Mouse (Mus musculus): ENCODE results near the gene Fam234b.

The Fam234b gene

DNA sequence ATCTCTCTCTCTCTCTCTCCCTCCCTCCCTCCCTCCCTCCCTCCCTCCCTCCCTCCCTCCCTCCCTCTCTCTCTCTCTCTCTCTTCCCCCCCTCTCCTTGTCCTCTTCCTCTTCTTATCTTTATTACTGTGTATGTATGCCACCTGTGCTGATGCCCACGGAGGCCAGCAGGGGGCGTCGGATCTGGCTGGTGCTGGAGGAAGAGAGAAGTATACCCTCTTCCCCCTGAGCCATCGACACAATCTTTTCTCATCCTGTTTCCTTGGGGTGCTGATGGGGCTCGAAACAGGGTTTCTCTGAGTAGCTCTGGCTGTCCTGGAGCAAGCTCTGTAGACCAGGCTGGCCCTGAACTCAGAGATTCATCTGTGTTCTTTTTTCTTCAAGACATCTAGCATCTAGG, 14.9 kb upstream of the Fam234b start:
- DNase-seq (ENCODE audit: low spot score), result no peak

- no peak for DNase-seq (ENCODE audit: low spot score)
These were observed 13.8 kb upstream of the Fam234b start for GRCm38 (mm10) chr6:135183961-135184360.

- no peak for DNase-seq (ENCODE audit: low spot score)
These were observed 10.5 kb upstream of the Fam234b start for GRCm38 (mm10) chr6:135187076-135187917.

- DNase-seq (ENCODE audit: low spot score), result no peak
These were observed 9.1 kb upstream of the Fam234b start for GRCm38 (mm10) chr6:135188629-135189028.

DNA sequence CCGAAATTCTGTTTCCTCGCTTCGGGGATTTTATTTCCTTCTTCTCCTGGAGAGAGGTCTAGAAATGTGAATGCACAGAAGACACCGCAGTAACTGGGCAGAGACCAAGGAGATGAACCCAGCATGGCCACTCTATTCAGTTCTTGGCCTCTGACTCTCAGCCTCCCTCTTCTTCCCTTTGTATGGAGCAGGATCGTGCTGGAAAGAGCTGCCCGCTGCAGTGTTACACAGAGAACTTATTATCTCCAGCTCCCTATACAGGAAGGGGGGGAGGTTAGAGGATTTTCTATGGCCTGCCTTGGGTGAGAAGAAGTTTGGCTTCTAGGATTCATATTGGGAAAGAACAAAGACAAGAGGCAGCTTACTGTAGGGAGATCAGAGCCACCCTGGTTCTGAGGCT, 7.7 kb upstream of the Fam234b start:
- DNase-seq (ENCODE audit: low spot score), result no peak

GRCm38 (mm10) chr6:135191906-135192305, 5.9 kb upstream of the Fam234b start:
- DNase-seq (ENCODE audit: low spot score), result no peak

DNA sequence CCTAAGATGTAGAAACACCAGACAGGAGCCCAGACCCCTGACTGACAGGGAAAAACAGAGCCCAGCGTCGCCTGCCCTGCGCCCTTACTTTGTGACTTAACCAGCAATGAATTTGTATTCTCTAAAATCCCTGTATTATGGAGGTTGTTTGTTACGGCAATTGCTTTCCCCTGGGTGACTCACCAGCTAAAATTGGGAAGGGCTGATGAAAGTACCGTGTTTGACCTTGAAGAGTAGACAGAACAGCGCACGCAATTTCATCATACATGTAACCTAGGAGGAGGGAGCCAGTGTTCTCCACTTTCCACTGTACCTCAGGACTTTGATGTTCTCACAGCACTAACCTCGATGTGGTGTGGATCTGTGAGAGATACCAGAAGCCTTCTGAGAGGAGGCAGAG, 4.8 kb upstream of the Fam234b start:
- no peak for DNase-seq (ENCODE audit: low spot score)

DNA sequence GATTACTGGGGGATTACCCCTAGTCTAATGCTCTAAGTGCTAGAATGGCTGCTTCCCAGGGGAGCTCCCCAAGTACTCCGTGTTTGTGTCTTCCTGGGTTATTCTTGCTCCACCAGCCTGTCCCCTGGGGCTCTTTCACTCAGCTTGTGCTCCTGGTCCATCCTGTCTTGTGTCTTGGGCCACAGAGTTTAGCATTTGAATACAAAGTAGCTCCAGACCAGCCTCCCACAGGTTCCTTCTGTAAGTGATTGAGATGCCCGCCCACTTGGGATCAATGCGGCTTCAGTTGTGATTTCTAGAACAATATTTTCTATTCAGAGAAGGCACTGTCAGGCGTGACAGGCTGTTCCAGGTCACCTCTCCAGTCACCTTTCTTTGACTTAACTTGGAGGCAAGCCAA, 4.0 kb upstream of the Fam234b start:
- DNase-seq (ENCODE audit: low spot score), result no peak

DNA sequence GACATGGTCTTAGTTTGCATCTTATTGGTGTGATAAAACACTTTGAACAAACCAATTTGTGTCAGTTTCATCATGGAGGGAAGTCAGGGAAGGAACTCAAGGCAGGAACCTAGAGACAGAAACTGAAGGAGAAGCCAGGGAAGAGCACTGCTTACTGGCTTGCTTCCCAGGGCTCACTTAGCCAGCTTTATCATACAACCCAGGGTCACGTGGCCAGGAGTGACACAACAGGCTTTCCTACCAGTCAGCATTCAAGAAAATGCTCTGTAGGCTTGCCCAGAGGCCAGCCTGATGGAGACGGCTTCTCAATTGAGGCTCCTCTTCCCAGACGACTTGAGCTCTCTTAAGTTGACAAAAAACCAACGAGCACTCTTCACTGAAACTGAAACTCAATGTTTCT, 2.9 kb upstream of the Fam234b start:
- DNase-seq (ENCODE audit: low spot score), result no peak

DNA sequence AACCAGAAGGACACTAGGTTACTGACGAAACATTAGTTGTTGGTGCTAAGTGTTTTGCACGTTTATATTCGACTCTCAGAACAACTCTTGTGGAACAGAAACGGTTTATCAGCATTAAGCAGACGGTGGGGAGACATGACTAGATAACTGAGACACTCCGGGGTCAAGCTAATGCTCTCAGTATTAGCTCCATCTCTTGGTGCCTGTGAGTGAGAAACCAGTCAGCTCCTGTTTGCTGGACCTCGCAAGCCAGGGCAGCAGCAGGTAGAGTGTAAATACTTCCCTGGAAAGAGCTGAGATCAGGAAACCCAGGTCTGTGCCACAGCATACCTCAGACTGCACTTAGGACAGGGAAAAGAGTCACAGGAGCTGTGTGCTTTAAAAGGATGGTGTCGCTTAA, 1.1 kb upstream of the Fam234b start:
- DNase-seq (ENCODE audit: low spot score), result no peak

GRCm38 (mm10) chr6:135197446-135197845, 331 bp upstream of the Fam234b start:
- DNase-seq (ENCODE audit: low spot score), result no peak

DNA sequence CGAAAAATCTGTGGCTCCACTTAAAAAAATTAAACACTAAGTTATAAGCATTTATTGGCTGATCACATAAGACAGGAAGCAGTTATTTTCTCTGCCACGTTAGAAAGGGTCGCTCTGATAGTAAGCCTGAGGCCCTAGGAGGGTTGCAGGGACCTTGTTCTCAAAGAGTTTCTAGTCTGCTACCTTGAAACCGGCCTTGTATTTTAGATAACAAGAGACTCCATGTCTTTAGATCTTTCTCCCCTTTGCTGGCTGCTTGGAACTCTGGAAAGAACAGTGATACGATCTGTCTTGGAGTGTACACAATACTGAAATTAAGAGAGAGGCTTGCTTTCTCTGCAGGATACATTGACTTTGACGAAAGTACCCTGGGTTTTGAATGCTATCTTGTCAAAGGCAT, 949 bp downstream of the Fam234b start:
- no peak for DNase-seq (ENCODE audit: low spot score)

DNA sequence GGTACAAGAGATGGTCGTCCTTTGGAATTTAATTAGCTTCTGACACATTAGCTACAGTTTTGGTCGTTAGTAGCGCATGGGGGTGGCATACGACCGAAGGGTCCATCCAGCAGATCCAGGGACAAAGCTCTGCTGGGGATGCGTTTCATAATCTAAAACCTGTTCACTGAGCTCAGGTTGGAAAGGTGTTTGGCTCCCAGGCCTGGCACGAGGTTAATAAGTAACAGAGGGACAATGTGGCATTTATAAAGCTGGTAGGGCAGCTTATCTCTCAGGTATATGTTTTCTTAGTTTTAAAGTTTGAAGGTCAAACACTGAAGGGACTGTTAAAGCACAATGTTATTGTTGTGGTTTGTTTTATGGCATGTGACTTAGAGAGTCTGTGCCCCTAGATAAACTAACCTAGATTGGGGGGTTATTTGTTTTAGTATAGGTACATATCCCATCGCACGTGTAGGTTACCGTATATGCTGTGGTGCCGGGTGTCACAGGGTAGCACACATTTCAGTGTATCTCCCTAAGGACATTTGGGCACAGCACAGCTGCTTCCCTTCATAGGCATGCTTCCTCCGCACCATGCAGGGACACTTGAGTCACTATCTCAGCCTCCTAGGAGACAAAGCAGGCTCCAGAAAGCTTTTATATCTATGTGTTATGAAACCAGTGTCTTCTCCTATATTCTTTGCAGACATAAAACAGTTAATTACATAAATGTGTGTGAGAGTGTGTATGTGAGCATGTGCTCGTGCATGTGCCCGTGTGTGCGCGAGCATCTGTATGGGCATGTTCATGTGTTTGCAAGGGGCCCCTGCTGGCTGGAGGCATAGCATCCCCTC, 2.6 kb downstream of the Fam234b start:
- no peak for DNase-seq (ENCODE audit: low spot score)

GRCm38 (mm10) chr6:135202668-135203067, 4.9 kb downstream of the Fam234b start:
- no peak for DNase-seq (ENCODE audit: low spot score)

- no peak for DNase-seq (ENCODE audit: low spot score)
These were observed 6.0 kb downstream of the Fam234b start for GRCm38 (mm10) chr6:135203737-135204136.

GRCm38 (mm10) chr6:135204869-135205268, 7.1 kb downstream of the Fam234b start:
- no peak for DNase-seq (ENCODE audit: low spot score)

DNA sequence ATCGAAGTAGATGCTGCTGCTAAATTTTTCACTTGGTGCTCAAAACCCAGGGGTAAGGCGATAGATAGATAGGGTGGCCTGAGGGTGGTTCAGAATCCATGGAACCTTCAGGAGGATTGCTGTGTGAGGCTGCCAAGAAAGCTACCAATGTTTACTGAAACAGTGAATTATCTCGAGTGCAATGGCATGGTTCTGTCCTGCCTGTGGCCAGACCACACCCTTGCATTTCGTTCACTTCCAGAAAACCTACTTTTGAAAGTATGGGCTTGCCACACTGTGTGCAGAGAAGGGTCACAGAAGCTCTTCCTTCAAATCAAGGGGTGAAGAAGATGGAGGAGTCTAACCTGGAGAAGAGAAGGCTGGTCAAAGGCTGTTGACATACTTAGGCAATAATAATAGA, 8.0 kb downstream of the Fam234b start:
- no peak for DNase-seq (ENCODE audit: low spot score)

DNA sequence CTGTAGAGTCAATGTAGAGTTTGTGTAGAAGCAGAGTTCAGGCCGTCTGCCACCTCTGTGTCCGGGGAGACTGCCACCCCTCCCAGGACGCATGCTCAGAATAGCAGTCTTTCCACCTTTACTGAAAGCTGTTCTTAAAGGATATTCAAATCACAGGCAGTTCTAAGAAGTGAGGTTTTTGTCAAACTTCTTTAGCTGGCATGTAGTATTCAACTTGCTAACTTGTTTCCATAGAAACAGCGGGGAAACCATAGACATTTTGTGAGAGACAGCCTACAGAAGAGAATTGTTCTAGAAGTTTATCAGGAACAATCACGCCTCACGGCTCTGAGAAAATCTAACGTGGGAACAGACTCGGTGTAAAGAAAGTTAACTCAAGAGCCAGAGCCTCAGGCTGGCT, 9.1 kb downstream of the Fam234b start:
- no peak for DNase-seq (ENCODE audit: low spot score)

- no peak for DNase-seq (ENCODE audit: low spot score)
These were observed 13.4 kb downstream of the Fam234b start for GRCm38 (mm10) chr6:135211169-135211568.

DNA sequence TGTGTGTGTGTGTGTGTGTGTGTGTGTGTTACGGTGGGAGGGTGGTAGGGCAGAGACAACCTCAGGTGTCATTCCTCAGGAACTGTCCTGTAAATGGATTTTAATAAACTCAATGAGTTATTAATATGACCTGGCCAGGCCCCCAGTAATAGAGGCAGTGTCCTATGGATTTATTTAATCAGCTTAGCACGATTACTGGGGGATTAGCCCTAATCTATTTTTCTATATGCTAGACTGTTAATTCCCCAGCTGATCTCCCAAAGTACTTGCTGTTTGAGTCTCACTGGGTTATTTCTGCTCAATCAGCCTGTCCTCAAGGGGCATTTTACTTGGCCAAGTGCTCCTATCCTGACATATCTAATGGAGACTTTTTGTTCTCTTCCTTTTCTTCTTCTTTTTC, 14.9 kb downstream of the Fam234b start:
- DNase-seq (ENCODE audit: low spot score), result no peak

GRCm38 (mm10) chr6:135218330-135218729, 20.6 kb downstream of the Fam234b start:
- peak; percentile 78 for DNase-seq (ENCODE audit: low spot score)

- DNase-seq (ENCODE audit: low spot score), result no peak
These were observed 22.1 kb downstream of the Fam234b start for GRCm38 (mm10) chr6:135219916-135220315.

DNA sequence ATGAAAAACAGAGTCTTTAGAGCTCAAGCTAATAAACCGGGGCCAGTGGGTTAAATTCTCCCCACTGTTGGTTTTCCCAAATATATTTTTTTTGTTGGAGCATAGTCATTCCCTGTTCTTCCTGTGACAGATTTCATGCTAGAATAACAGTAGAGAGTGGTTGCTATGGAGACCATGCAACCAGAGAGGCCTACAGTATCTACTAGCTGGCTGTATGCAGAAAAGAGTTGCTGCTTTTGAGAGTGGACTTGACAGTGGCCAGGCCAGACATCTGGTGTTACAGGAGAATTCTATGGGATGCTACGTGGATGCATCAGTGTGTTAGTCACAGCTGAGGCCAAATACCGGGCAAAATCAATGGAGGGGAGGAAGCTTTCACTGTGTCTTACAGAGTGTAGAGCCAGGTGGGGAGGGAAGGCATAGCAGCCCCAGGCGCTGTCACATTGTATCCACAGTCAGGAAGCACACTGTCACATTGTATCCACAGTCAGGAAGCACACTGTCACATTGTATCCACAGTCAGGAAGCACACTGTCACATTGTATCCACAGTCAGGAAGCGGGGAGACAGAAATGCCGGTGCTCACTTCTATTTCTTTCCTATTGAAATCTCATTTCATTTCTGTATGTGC, 26.1 kb downstream of the Fam234b start:
- DNase-seq (ENCODE audit: low spot score), result no peak
